Mouse (Mus musculus) liver, adult 2 months (tissue): ENCODE data around the gene Dzip1l.

ENCODE experiments used
- CTCF ChIP-seq: fragments of 200-500 bp; IDR thresholded peaks from 2 replicates; pipeline ENCODE4 v1.5.1; 2011; ENCODE audit warnings: low read depth, low read length, control low read depth
- POLR2A ChIP-seq: fragments of 200-500 bp; IDR thresholded peaks from 2 replicates; pipeline ENCODE4 v1.6.1; 2011; ENCODE audit warnings: low read length, control low read depth; ENCODE audit not compliant: insufficient read depth; ENCODE audit errors: extremely low read depth

- no peak for TF ChIP-seq CTCF
- no peak for TF ChIP-seq POLR2A
Measured at GRCm38 (mm10) chr9:99661606-99662166, 32.4 kb downstream of the Dzip1l start.
